Mouse (Mus musculus): ENCODE results near the gene Hacl1.

Hacl1 gene

GRCm38 (mm10) chr14:31664100-31664902 lies 23.2 kb upstream of the Hacl1 start:
- in situ Hi-C loops (cut with MboI; ENCODE audit: low pct_unique_long_range_greater_than_20kb in 1 of 2, low sequenced_read_pairs in 2 of 2, unreplicated experiment in 1 of 2): no loop called here

GRCm38 (mm10) chr14:31663376-31664099 lies 22.5 kb upstream of the Hacl1 start:
- in situ Hi-C loops (cut with MboI; ENCODE audit: low pct_unique_long_range_greater_than_20kb in 1 of 2, low sequenced_read_pairs in 2 of 2, unreplicated experiment in 1 of 2): no loop called here

- in situ Hi-C loops (cut with MboI; ENCODE audit: low pct_unique_long_range_greater_than_20kb in 1 of 2, low sequenced_read_pairs in 2 of 2, unreplicated experiment in 1 of 2): no loop called here
Observed at GRCm38 (mm10) chr14:31662555-31663211, 21.6 kb upstream of the Hacl1 start.

GRCm38 (mm10) chr14:31661671-31662554 lies 20.8 kb upstream of the Hacl1 start:
- in situ Hi-C loops (cut with MboI; ENCODE audit: low pct_unique_long_range_greater_than_20kb in 1 of 2, low sequenced_read_pairs in 2 of 2, unreplicated experiment in 1 of 2): no loop called here

- in situ Hi-C loops (cut with MboI; ENCODE audit: low pct_unique_long_range_greater_than_20kb in 1 of 2, low sequenced_read_pairs in 2 of 2, unreplicated experiment in 1 of 2): no loop called here
Observed at GRCm38 (mm10) chr14:31660312-31661093, 19.4 kb upstream of the Hacl1 start.

GRCm38 (mm10) chr14:31659501-31660181 lies 18.6 kb upstream of the Hacl1 start:
- in situ Hi-C loops (cut with MboI; ENCODE audit: low pct_unique_long_range_greater_than_20kb in 1 of 2, low sequenced_read_pairs in 2 of 2, unreplicated experiment in 1 of 2): loop anchor here in 1 of 2 experiments (10.0 kb wide), 2 partner anchors 295 to 375 kb away; no protein-coding TSS in a partner anchor

- in situ Hi-C loops (cut with MboI; ENCODE audit: low pct_unique_long_range_greater_than_20kb in 1 of 2, low sequenced_read_pairs in 2 of 2, unreplicated experiment in 1 of 2): loop anchor here in 1 of 2 experiments (10.0 kb wide), 2 partner anchors 297 to 377 kb away; no protein-coding TSS in a partner anchor
Observed at GRCm38 (mm10) chr14:31658126-31658680, 17.1 kb upstream of the Hacl1 start.

GRCm38 (mm10) chr14:31656857-31657645 lies 16.0 kb upstream of the Hacl1 start:
- in situ Hi-C loops (cut with MboI; ENCODE audit: low pct_unique_long_range_greater_than_20kb in 1 of 2, low sequenced_read_pairs in 2 of 2, unreplicated experiment in 1 of 2): loop anchor here in 1 of 2 experiments (10.0 kb wide), 2 partner anchors 298 to 378 kb away; no protein-coding TSS in a partner anchor

- in situ Hi-C loops (cut with MboI; ENCODE audit: low pct_unique_long_range_greater_than_20kb in 1 of 2, low sequenced_read_pairs in 2 of 2, unreplicated experiment in 1 of 2): loop anchor here in 1 of 2 experiments (10.0 kb wide), 2 partner anchors 298 to 378 kb away; no protein-coding TSS in a partner anchor
Observed at GRCm38 (mm10) chr14:31656386-31656785, 15.3 kb upstream of the Hacl1 start.

GRCm38 (mm10) chr14:31655406-31655805 lies 14.3 kb upstream of the Hacl1 start:
- in situ Hi-C loops (cut with MboI; ENCODE audit: low pct_unique_long_range_greater_than_20kb in 1 of 2, low sequenced_read_pairs in 2 of 2, unreplicated experiment in 1 of 2): loop anchor here in 1 of 2 experiments (10.0 kb wide), 2 partner anchors 299 to 379 kb away; no protein-coding TSS in a partner anchor

- in situ Hi-C loops (cut with MboI; ENCODE audit: low pct_unique_long_range_greater_than_20kb in 1 of 2, low sequenced_read_pairs in 2 of 2, unreplicated experiment in 1 of 2): loop anchor here (5.0 to 10.0 kb wide), 3 partner anchors 300 to 417 kb away; no protein-coding TSS in a partner anchor
Observed at GRCm38 (mm10) chr14:31654816-31655215, 13.7 kb upstream of the Hacl1 start.

GRCm38 (mm10) chr14:31653101-31653875 lies 12.2 kb upstream of the Hacl1 start:
- in situ Hi-C loops (cut with MboI; ENCODE audit: low pct_unique_long_range_greater_than_20kb in 1 of 2, low sequenced_read_pairs in 2 of 2, unreplicated experiment in 1 of 2): loop anchor here (5.0 to 10.0 kb wide), 3 partner anchors 302 to 419 kb away; no protein-coding TSS in a partner anchor

GRCm38 (mm10) chr14:31652624-31653023 lies 11.5 kb upstream of the Hacl1 start:
- in situ Hi-C loops (cut with MboI; ENCODE audit: low pct_unique_long_range_greater_than_20kb in 1 of 2, low sequenced_read_pairs in 2 of 2, unreplicated experiment in 1 of 2): loop anchor here (5.0 to 10.0 kb wide), 3 partner anchors 302 to 420 kb away; no protein-coding TSS in a partner anchor

- in situ Hi-C loops (cut with MboI; ENCODE audit: low pct_unique_long_range_greater_than_20kb in 1 of 2, low sequenced_read_pairs in 2 of 2, unreplicated experiment in 1 of 2): loop anchor here (5.0 to 10.0 kb wide), 3 partner anchors 303 to 420 kb away; no protein-coding TSS in a partner anchor
Observed at GRCm38 (mm10) chr14:31652106-31652505, 11.0 kb upstream of the Hacl1 start.

- in situ Hi-C loops (cut with MboI; ENCODE audit: low pct_unique_long_range_greater_than_20kb in 1 of 2, low sequenced_read_pairs in 2 of 2, unreplicated experiment in 1 of 2): loop anchor here (5.0 to 10.0 kb wide), 3 partner anchors 304 to 421 kb away; no protein-coding TSS in a partner anchor
Observed at GRCm38 (mm10) chr14:31651206-31651605, 10.1 kb upstream of the Hacl1 start.
